Mouse (Mus musculus) kidney, embryonic 15.5 days (tissue): Measurements from ENCODE around the gene Nrip1. TPM values are rescaled to one million over a fixed set of nuclear protein-coding genes. Genes with fewer than 3 reads are reported as not detected.
"Not testable (repeated sequence)": the region's sequence is repeated elsewhere in the genome, so short reads cannot be mapped to it uniquely, and the experiment has no call there.

ENCODE experiments used
- ATAC-seq: fragments of 200-750 bp; cut with Nextera tagmentation; replicated peaks from 2 replicates; pipeline ENCODE4 v1.8.0; 2017; ENCODE audit warnings: moderate TSS enrichment; ENCODE audit not compliant: low FRiP score
- H3K27ac ChIP-seq: fragments of 300-500 bp; sonication (generic); 2 replicates; pipeline ENCODE4 v1.5.1; 2015; ENCODE audit warnings: mild to moderate bottlenecking, inconsistent platforms
- H3K27me3 ChIP-seq: fragments of 300-500 bp; sonication (generic); 2 replicates; pipeline ENCODE4 v1.6.1; 2015; ENCODE audit warnings: inconsistent platforms
- H3K36me3 ChIP-seq: fragments of 300-500 bp; sonication (generic); 2 replicates; pipeline ENCODE4 v1.6.1; 2015; ENCODE audit warnings: inconsistent platforms
- H3K4me1 ChIP-seq: fragments of 300-500 bp; sonication (generic); 2 replicates; pipeline ENCODE4 v1.6.1; 2015; ENCODE audit warnings: inconsistent platforms
- H3K4me2 ChIP-seq: fragments of 300-500 bp; sonication (generic); 2 replicates; pipeline ENCODE4 v1.6.1; 2015; ENCODE audit warnings: moderate library complexity, mild to moderate bottlenecking, inconsistent platforms
- H3K4me3 ChIP-seq: fragments of 300-500 bp; sonication (generic); replicated peaks from 2 replicates; pipeline ENCODE4 v1.5.1; 2015; ENCODE audit warnings: mild to moderate bottlenecking, inconsistent platforms
- H3K9ac ChIP-seq: fragments of 300-500 bp; sonication (generic); 2 replicates; pipeline ENCODE4 v1.6.1; 2015; ENCODE audit warnings: mild to moderate bottlenecking, inconsistent platforms
- H3K9me3 ChIP-seq: fragments of 300-500 bp; sonication (generic); replicated peaks from 2 replicates; pipeline ENCODE4 v1.6.1; 2016; ENCODE audit warnings: inconsistent platforms
- WGBS: fragments of 180-500 bp; shearing (Covaris S2); methylation state at CpG from one replicate; pipeline ENCODE4 v1.1.7; 2015; ENCODE audit warnings: mixed read lengths; 5-methylcytosine and 5-hydroxymethylcytosine counted together
- polyA plus RNA-seq: library from polyadenylated mRNA; unstranded; fragments of >200 nt; fragmentation: Nextera tagmentation; extraction: Ambion mirVana; gene quantifications from 2 replicates; pipeline ENCODE4 v1.2.1, GENCODE M21; 2015

Nrip1 gene
- polyA plus RNA-seq, 1 experiment from 2014 or later: 55.0 TPM

GRCm38 (mm10) chr16:76406897-76407296, 33.3 kb upstream of the Nrip1 start:
- no peaks in the 10 kb centered on the region for H3K9me3 ChIP-seq
- 0 out of 2 replicates have a peak overlapping the region, but pooled peaks have one; percentile 12 for H3K4me3 ChIP-seq
- 19% methylated on average over 7 of the region's 7 CpGs for WGBS
- no peak for ATAC-seq
- H3K4me1 ChIP-seq: peaks cover 11% of the 10 kb centered on the region; the same call in 1 of the 2 replicates
- H3K27me3 ChIP-seq: no peaks in the 10 kb centered on the region
- H3K9ac ChIP-seq: no peak overlapping the region
- H3K36me3 ChIP-seq: no peaks in the 10 kb centered on the region
- H3K4me2 ChIP-seq: peak overlapping the region; percentile 51
- H3K27ac ChIP-seq: peak overlapping the region; percentile 61; the same call in 1 of the 2 replicates

- H3K27ac ChIP-seq: no peak overlapping the region
- H3K9me3 ChIP-seq: no peaks in the 10 kb centered on the region
- no peaks in the 10 kb centered on the region for H3K27me3 ChIP-seq
- 91% methylated on average over 7 of the region's 7 CpGs for WGBS
- no peak overlapping the region for H3K4me2 ChIP-seq
- no peaks in the 10 kb centered on the region for H3K36me3 ChIP-seq
- no peak for ATAC-seq
- no peak overlapping the region for H3K4me3 ChIP-seq
- H3K4me1 ChIP-seq: peaks cover 11% of the 10 kb centered on the region; the same call in 1 of the 2 replicates
- H3K9ac ChIP-seq: no peak overlapping the region
Observed at GRCm38 (mm10) chr16:76406319-76406718, 32.7 kb upstream of the Nrip1 start.

DNA sequence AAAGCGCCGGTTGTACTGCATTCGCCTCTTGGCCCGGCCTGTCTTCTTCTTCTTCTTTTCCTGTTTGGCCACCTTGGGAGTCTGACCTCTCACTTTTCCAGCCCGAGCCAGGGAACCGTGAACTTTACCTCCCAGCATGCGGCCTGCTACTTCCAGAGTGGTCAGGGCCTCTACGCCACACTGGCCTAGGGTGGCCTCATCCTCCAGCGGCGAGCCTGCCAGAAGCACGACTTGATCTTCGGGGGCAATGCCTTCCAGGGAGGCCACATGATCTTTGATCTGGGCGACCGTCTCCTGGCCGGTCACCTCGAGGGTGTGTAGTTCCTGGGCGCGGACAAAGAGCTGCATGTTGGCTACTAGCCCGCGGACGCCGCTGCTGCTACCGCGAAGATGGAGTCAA, 29.7 kb upstream of the Nrip1 start:
- not testable (repeated sequence) for H3K4me2 ChIP-seq, H3K4me3 ChIP-seq, H3K36me3 ChIP-seq, H3K4me1 ChIP-seq, H3K9me3 ChIP-seq, H3K9ac ChIP-seq, H3K27me3 ChIP-seq, H3K27ac ChIP-seq, ATAC-seq
- WGBS: 93% methylated on average over 24 of the region's 24 CpGs

DNA sequence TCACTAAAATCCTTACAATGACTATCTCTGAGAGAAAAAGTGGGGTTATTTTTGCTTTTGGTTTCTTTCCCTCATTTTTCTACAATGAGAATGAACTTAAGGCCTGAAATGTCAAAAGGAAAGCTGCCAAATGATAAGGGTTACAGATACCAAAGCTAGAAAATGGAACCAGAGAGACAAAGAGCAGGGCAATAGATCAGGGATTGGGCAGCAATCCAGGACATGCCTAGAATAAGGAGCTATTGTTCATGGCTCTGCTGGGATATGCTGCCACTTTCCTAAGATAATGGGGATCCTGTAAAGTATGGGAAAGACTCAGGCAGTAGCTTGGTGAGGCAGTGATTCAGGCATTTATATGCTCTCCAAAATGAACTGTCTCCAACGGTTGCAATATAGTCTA, 22.9 kb upstream of the Nrip1 start:
- H3K9me3 ChIP-seq: no peaks in the 10 kb centered on the region
- no peak for ATAC-seq
- WGBS: 81% methylated on average over 1 of the region's 1 CpGs
- H3K27ac ChIP-seq: no peak overlapping the region
- H3K4me2 ChIP-seq: no peak overlapping the region
- no peak overlapping the region for H3K9ac ChIP-seq
- H3K4me1 ChIP-seq: no peaks in the 10 kb centered on the region
- H3K36me3 ChIP-seq: no peaks in the 10 kb centered on the region
- H3K27me3 ChIP-seq: no peaks in the 10 kb centered on the region
- no peak overlapping the region for H3K4me3 ChIP-seq

DNA sequence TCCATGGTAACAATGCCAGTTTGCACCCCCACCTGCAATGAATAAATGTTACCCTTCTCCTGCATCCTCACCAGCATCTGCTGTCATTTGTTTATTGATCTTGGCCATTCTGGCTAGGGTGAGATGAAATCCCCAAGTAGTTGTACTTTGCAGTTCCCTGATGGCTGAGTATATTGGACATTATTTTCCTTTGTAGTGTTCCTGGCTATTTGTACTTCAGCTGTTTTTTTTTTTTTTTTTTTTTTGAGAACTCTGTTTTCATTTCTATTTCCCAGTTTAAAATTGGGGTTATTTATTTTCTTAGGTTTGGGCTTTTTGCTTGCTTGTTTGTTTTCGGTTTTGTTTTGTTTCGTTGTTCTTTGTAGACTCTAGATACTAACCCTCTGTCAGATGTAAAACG, 19.6 kb upstream of the Nrip1 start:
- 80% methylated on average over 3 of the region's 3 CpGs for WGBS
- no peak overlapping the region for H3K27ac ChIP-seq
- no peak overlapping the region for H3K4me3 ChIP-seq
- no peaks in the 10 kb centered on the region for H3K4me1 ChIP-seq
- no peak overlapping the region for H3K9ac ChIP-seq
- H3K36me3 ChIP-seq: no peaks in the 10 kb centered on the region
- ATAC-seq: no peak
- no peaks in the 10 kb centered on the region for H3K9me3 ChIP-seq
- H3K27me3 ChIP-seq: no peaks in the 10 kb centered on the region
- H3K4me2 ChIP-seq: no peak overlapping the region

DNA sequence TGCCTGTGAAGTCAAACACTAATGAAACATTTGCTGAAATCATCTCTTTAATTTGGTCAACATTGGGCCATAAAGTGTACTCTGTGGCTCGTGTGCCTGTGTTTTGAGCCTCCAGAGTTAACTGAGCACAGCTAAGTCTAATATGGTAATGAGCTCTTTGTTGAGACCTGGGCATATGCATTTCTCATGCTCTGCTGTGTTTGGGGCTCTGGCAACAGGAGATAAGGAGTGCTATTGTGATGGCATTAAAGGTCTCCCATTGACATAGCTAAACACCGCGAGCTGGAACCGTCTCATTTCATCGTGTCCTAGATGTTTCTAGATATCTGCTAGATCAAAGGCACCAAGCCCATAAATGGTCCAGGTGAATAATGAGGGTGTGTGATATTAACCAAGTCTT, 12.9 kb upstream of the Nrip1 start:
- H3K4me2 ChIP-seq: no peak overlapping the region
- H3K27ac ChIP-seq: no peak overlapping the region
- no peak overlapping the region for H3K9ac ChIP-seq
- no peak for ATAC-seq
- 64% methylated on average over 5 of the region's 5 CpGs for WGBS
- H3K27me3 ChIP-seq: no peaks in the 10 kb centered on the region
- H3K36me3 ChIP-seq: no peaks in the 10 kb centered on the region
- no peaks in the 10 kb centered on the region for H3K4me1 ChIP-seq
- no peaks in the 10 kb centered on the region for H3K9me3 ChIP-seq
- H3K4me3 ChIP-seq: no peak overlapping the region

DNA sequence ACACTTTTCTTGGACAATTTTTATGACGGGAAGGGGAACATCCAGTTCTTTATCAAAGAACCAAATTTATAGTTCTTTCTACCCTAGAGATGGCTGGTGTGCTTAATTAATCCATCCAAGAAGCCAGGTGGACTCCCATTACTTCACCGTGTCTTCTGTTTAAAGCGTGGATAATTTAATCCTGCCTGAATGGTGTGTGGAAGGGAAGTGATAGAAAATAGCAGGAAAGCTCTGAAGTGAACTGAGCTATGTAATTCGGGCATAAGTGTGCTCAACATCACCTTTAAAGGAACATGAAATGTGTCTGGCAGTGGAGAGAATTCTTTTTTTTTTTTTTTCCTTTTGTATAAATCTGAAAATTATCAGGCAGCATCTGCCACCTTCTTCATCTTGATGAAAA, 12.4 kb upstream of the Nrip1 start:
- H3K4me3 ChIP-seq: no peak overlapping the region
- H3K27ac ChIP-seq: no peak overlapping the region
- no peak for ATAC-seq
- H3K9ac ChIP-seq: no peak overlapping the region
- H3K4me1 ChIP-seq: no peaks in the 10 kb centered on the region
- no peaks in the 10 kb centered on the region for H3K36me3 ChIP-seq
- WGBS: 73% methylated on average over 4 of the region's 4 CpGs
- no peaks in the 10 kb centered on the region for H3K9me3 ChIP-seq
- H3K4me2 ChIP-seq: no peak overlapping the region
- H3K27me3 ChIP-seq: no peaks in the 10 kb centered on the region

- Histone ChIP-seq H3K4me3 (no peak overlapping the region), H3K9ac (no peak overlapping the region), H3K27me3 (no peaks in the 10 kb centered on the region), H3K9me3 (no peaks in the 10 kb centered on the region), H3K27ac (no peak overlapping the region), H3K4me1 (0 out of 2 replicates have a peak, but pooled peaks cover 4% of the 10 kb centered on the region), H3K4me2 (no peak overlapping the region), H3K36me3 (no peaks in the 10 kb centered on the region)
- WGBS: 95% methylated on average over 3 of the region's 3 CpGs
- ATAC-seq: no peak
Observed at GRCm38 (mm10) chr16:76377211-76377610, 3.6 kb upstream of the Nrip1 start.

DNA sequence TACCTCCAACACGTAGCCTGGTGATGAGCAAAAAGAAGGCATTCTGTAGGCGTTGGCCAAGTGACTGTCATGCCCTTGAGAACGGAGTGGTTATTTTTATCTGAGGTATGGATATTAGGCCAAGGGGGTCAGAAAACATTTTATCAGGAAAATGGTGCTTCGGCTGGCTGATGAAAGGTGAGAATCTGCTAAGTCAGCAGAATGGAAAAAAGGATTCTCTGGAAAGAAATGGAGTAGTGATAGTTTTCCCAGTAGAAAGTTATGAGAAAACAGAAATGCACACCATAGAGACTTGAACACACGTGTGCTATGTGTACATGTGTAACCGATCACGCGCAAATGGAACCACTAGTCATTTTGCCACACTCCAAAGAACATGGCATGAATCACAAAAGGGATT, 3.0 kb upstream of the Nrip1 start:
- Histone ChIP-seq H3K4me1 (0 out of 2 replicates have a peak, but pooled peaks cover 4% of the 10 kb centered on the region), H3K27me3 (no peaks in the 10 kb centered on the region), H3K9me3 (no peaks in the 10 kb centered on the region), H3K4me3 (no peak overlapping the region), H3K36me3 (no peaks in the 10 kb centered on the region), H3K27ac (no peak overlapping the region), H3K4me2 (no peak overlapping the region), H3K9ac (no peak overlapping the region)
- ATAC-seq: no peak
- 92% methylated on average over 8 of the region's 8 CpGs for WGBS

DNA sequence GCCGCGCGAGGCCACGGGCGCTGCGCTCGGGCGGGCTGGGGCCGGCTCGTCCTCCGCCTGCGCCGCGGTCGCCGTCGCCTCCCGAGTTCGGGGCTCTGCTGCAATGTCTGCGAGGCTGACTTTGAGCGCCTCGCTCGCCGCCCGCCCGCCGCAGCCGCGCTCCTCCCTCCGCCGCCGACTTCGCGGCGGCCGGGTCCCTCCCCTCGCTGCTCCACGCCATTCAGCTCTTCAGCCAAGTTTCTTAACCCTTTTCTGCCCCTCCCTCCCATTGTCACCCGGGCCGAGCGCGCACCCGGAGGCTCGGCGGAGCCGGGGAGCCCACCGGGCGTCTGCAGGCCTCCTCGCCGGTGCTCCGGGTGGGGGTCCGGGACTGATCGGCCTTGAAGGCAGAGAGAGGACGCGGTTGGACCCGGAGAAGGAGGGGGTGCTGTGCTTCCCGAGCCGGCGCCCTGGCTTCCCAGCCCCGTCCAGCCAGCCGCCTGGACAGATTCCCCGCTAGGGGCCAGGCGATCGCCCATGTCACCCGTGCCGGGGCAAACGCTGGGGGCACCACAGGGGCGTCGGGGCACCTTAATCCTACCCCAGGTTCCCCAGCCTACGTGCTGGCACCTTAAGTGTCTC, 576 bp downstream of the Nrip1 start:
- H3K36me3 ChIP-seq: no peaks in the 10 kb centered on the region
- H3K27me3 ChIP-seq: no peaks in the 10 kb centered on the region
- peak overlapping the region; percentile 97 for H3K9ac ChIP-seq
- no peaks in the 10 kb centered on the region for H3K9me3 ChIP-seq
- H3K4me2 ChIP-seq: peak overlapping the region; percentile 74
- under 1% methylated on average over 56 of the region's 70 CpGs for WGBS
- H3K4me1 ChIP-seq: peaks cover 34% of the 10 kb centered on the region
- H3K27ac ChIP-seq: peak overlapping the region; percentile 99
- peak overlapping the region; percentile 94 for H3K4me3 ChIP-seq
- ATAC-seq: peak; percentile 93

GRCm38 (mm10) chr16:76372045-76372940, 1.3 kb downstream of the Nrip1 start:
- no peaks in the 10 kb centered on the region for H3K9me3 ChIP-seq
- ATAC-seq: peak; percentile 40
- H3K27me3 ChIP-seq: no peaks in the 10 kb centered on the region
- peak overlapping the region; percentile 99 for H3K27ac ChIP-seq
- H3K9ac ChIP-seq: peak overlapping the region; percentile 97
- peaks cover 2% of the 10 kb centered on the region; the same call in 1 of the 2 replicates for H3K36me3 ChIP-seq
- WGBS: 1% methylated on average over 85 of the region's 102 CpGs
- H3K4me2 ChIP-seq: peak overlapping the region; percentile 58
- H3K4me3 ChIP-seq: peak overlapping the region; percentile 94
- H3K4me1 ChIP-seq: peaks cover 41% of the 10 kb centered on the region

DNA sequence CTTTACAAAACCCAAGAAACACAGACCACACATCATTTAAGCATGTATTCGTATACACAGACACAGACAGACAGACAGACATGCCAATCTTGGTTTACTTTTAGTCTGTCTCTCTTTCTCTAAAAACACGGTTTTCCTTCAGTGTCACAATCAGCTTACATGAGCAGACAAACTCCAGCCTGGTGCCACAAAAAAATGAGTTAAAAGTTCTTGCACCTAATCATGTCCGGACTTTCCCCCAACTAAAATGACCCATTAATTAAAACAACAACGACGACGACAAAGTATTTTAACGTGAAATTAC, 2.1 kb downstream of the Nrip1 start:
- ATAC-seq: no peak
- H3K4me3 ChIP-seq: peak overlapping the region; percentile 94
- WGBS: 2% methylated on average over 7 of the region's 7 CpGs
- peak overlapping the region; percentile 99 for H3K27ac ChIP-seq
- H3K4me1 ChIP-seq: peaks cover 47% of the 10 kb centered on the region
- H3K4me2 ChIP-seq: peak overlapping the region; percentile 58
- H3K9ac ChIP-seq: peak overlapping the region; percentile 97
- no peaks in the 10 kb centered on the region for H3K27me3 ChIP-seq
- H3K36me3 ChIP-seq: peaks cover 9% of the 10 kb centered on the region; the same call in 1 of the 2 replicates
- no peaks in the 10 kb centered on the region for H3K9me3 ChIP-seq
